Mouse (Mus musculus) MEL (cell line): ENCODE data around the gene Ovca2.

Experiments used
- CHD1 ChIP-seq: IDR thresholded peaks from 2 replicates; pipeline ENCODE4 v1.6.1; 2012; ENCODE audit warnings: low read depth, mild to moderate bottlenecking, inconsistent platforms, low read length, improper control_type of control experiment
- CTCF ChIP-seq, 3 experiments: IDR thresholded peaks in 2 of 3; conservative IDR thresholded peaks in 1 of 3; 2 replicates each; pipeline ENCODE4 v1.5.1; 2011 to 2012; ENCODE audit warnings: low read length in 3 of 3, low read depth in 2 of 3, mild to moderate bottlenecking in 2 of 3, improper control_type of control experiment in 1 of 3, inconsistent platforms in 1 of 3, mixed read lengths in 1 of 3, moderate library complexity in 1 of 3; ENCODE audit not compliant: control insufficient read depth in 1 of 3, insufficient read depth in 1 of 3, poor library complexity in 1 of 3, severe bottlenecking in 1 of 3
- EP300 ChIP-seq, 2 experiments: IDR thresholded peaks; 2 replicates each; pipeline ENCODE4 v1.6.1; 2011; ENCODE audit warnings: improper control_type of control experiment in 2 of 2, low read length in 2 of 2, low read depth in 1 of 2, mild to moderate bottlenecking in 1 of 2
- ETS1 ChIP-seq: IDR thresholded peaks from 2 replicates; pipeline ENCODE4 v1.6.1; 2012; ENCODE audit warnings: low read depth, mild to moderate bottlenecking, inconsistent platforms, low read length, improper control_type of control experiment, moderate library complexity
- MAX ChIP-seq: IDR thresholded peaks from 2 replicates; pipeline ENCODE4 v1.6.1; 2011; ENCODE audit warnings: low read length, improper control_type of control experiment
- MEF2A ChIP-seq: IDR thresholded peaks from 2 replicates; pipeline ENCODE4 v1.6.1; 2014; ENCODE audit warnings: low read depth, mild to moderate bottlenecking, inconsistent platforms, low read length, improper control_type of control experiment; ENCODE audit not compliant: poor library complexity, insufficient replicate concordance, severe bottlenecking; ENCODE audit errors: extremely low read depth
- MXI1 ChIP-seq: IDR thresholded peaks from 2 replicates; pipeline ENCODE4 v1.6.1; 2011; ENCODE audit warnings: mild to moderate bottlenecking, low read depth, low read length, improper control_type of control experiment
- POLR2A ChIP-seq, 2 experiments: IDR thresholded peaks; 2 replicates each; pipeline ENCODE4 v1.6.1; 2011 to 2012; ENCODE audit warnings: low read length in 2 of 2, mild to moderate bottlenecking in 2 of 2, control low read depth in 1 of 2, improper control_type of control experiment in 1 of 2, low read depth in 1 of 2, moderate library complexity in 1 of 2; ENCODE audit not compliant: control insufficient read depth in 1 of 2, insufficient read depth in 1 of 2, poor library complexity in 1 of 2
- POLR2AphosphoS5 ChIP-seq: IDR thresholded peaks from 2 replicates; pipeline ENCODE4 v1.6.1; 2012; ENCODE audit warnings: low read depth, borderline replicate concordance, mild to moderate bottlenecking, inconsistent platforms, low read length, moderate library complexity, mixed read lengths
- TAL1 ChIP-seq: IDR thresholded peaks from 2 replicates; pipeline ENCODE4 v1.6.1; 2012; ENCODE audit warnings: mild to moderate bottlenecking, inconsistent platforms, low read length, moderate library complexity, mixed read lengths
- ZNF384 ChIP-seq: IDR thresholded peaks from 2 replicates; pipeline ENCODE4 v1.6.1; 2012; ENCODE audit warnings: low read depth, mild to moderate bottlenecking, inconsistent platforms, low read length, improper control_type of control experiment

DNA sequence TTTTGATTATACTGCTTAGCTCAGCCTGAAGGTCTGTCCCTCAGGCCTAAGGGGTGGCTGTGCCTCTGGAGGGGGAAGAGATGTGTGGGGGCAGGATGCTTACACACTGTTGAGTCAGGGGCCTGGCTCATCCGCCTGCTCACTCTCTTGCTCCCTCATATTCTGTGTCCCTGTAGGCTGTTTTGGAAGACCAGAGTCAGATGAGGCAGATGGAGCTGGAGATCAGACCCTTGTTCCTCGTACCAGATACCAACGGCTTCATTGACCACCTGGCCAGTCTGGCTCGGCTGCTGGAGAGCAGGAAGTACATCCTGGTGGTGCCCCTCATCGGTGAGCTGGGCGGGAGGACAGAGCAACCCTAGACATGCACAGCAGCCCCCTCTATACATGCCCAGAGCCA, 22.6 kb downstream of the Ovca2 start:
- TF ChIP-seq CTCF (IDR thresholded peaks at IDR 0.05 in 2 of 3, conservative IDR thresholded peaks at IDR 0.05 in 1 of 3; ENCODE audit: control insufficient read depth in 1 of 3, insufficient read depth in 1 of 3, low read depth in 2 of 3, low read length in 3 of 3, poor library complexity in 1 of 3, severe bottlenecking in 1 of 3) (no peak), CHD1 (no peak), MAX (no peak), TAL1 (no peak), POLR2A (IDR thresholded peaks at IDR 0.05; ENCODE audit: control insufficient read depth in 1 of 2, insufficient read depth in 1 of 2, low read depth in 1 of 2, low read length in 2 of 2, poor library complexity in 1 of 2) (no peak), MXI1 (no peak), ETS1 (no peak), ZNF384 (no peak), EP300 (IDR thresholded peaks at IDR 0.05; ENCODE audit: low read depth in 1 of 2, low read length in 2 of 2) (no peak), POLR2AphosphoS5 (no peak), MEF2A (no peak)
